Mouse (Mus musculus): ENCODE data around the gene Cyp2c23. TPM values are rescaled to one million over a fixed set of nuclear protein-coding genes. Genes with fewer than 3 reads are reported as not detected.

Cyp2c23 gene
- polyA plus RNA-seq, 1 experiment: 48.7 TPM

DNA sequence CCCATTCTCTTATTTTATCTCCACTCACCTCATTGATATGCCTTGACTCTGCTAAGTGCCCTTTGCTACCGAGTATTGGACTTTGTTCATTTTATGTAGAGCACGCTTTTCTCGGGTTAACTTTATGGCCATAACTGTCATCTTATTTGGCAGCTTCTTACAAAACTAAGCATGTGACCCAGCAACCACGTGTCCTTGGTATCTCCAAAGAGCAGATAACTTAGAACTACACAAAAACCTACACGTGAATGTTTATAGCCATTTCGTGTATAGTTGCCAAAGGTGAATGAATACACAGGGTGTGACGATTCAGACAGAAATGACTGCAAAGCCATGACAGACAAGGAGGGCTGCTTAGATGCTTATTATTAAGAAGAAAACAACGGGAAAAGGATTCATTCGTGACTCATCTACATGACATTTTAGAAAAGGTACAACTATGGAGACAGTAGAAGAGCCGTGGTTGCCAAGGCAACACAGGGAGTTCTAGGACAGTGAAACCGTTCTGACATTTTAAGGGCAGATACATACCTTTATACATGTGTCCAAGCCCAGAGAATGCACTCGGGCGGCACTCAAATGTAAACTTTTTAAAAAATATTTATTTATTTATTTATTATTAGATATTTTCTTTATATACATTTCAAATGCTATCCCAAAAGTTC, 4.0 kb downstream of the Cyp2c23 start:
- DNase-seq: peak; percentile 72
- H3K27ac ChIP-seq (ENCODE audit: insufficient read depth, low read depth, low read length): peak overlapping the region; percentile 45; the same call in 1 of the 2 replicates
- no peaks in the 10 kb centered on the region for H3K36me3 ChIP-seq (ENCODE audit: control insufficient read depth, insufficient read depth, low read length)
- H3K4me1 ChIP-seq (ENCODE audit: control insufficient read depth, insufficient read depth, low read length): peaks cover 25% of the 10 kb centered on the region
- TF ChIP-seq CTCF (conservative IDR thresholded peaks at IDR 0.05; ENCODE audit: insufficient read depth, insufficient read length, low read depth, low read length): no peak
- TF ChIP-seq POLR2A (IDR thresholded peaks at IDR 0.05; ENCODE audit: low read depth, low read length): no peak
- WGBS: 63% methylated on average over 13 of the region's 13 CpGs
- no peak overlapping the region for H3K4me3 ChIP-seq (ENCODE audit: insufficient read depth, low read depth, low read length)
- no peaks in the 10 kb centered on the region for H3K27me3 ChIP-seq (replicated peaks; ENCODE audit: control insufficient read depth, insufficient read depth, low read length)

- Histone ChIP-seq H3K27me3 (replicated peaks; ENCODE audit: control insufficient read depth, insufficient read depth, low read length) (no peaks in the 10 kb centered on the region), H3K27ac (ENCODE audit: insufficient read depth, low read depth, low read length) (no peak overlapping the region), H3K36me3 (ENCODE audit: control insufficient read depth, insufficient read depth, low read length) (no peaks in the 10 kb centered on the region), H3K4me3 (ENCODE audit: insufficient read depth, low read depth, low read length) (no peak overlapping the region), H3K4me1 (ENCODE audit: control insufficient read depth, insufficient read depth, low read length) (peaks cover 25% of the 10 kb centered on the region)
- DNase-seq: no peak
- TF ChIP-seq CTCF (conservative IDR thresholded peaks at IDR 0.05; ENCODE audit: insufficient read depth, insufficient read length, low read depth, low read length) (no peak), POLR2A (IDR thresholded peaks at IDR 0.05; ENCODE audit: low read depth, low read length) (no peak)
- whole genome bisulfite sequencing: 66% methylated on average over 5 of the region's 5 CpGs
Measured at GRCm38 (mm10) chr19:44023066-44023465, 5.9 kb downstream of the Cyp2c23 start.

GRCm38 (mm10) chr19:44021502-44021901, 7.5 kb downstream of the Cyp2c23 start:
- WGBS: 59% methylated on average over 4 of the region's 4 CpGs
- DNase-seq: peak; percentile 94

GRCm38 (mm10) chr19:44019739-44020138, 9.3 kb downstream of the Cyp2c23 start:
- Histone ChIP-seq H3K36me3 (ENCODE audit: control insufficient read depth, insufficient read depth, low read length) (no peaks in the 10 kb centered on the region), H3K27ac (ENCODE audit: insufficient read depth, low read depth, low read length) (no peak overlapping the region), H3K27me3 (replicated peaks; ENCODE audit: control insufficient read depth, insufficient read depth, low read length) (no peaks in the 10 kb centered on the region), H3K4me1 (ENCODE audit: control insufficient read depth, insufficient read depth, low read length) (peaks cover 12% of the 10 kb centered on the region; the same call in 1 of the 2 replicates), H3K4me3 (ENCODE audit: insufficient read depth, low read depth, low read length) (no peak overlapping the region)
- TF ChIP-seq POLR2A (IDR thresholded peaks at IDR 0.05; ENCODE audit: low read depth, low read length): no peak
- no peak for TF ChIP-seq CTCF (conservative IDR thresholded peaks at IDR 0.05; ENCODE audit: insufficient read depth, insufficient read length, low read depth, low read length)
- 69% methylated on average over 7 of the region's 7 CpGs for WGBS
- no peak for DNase-seq

More at GRCm38 (mm10) chr19:44021502-44021901, 7.5 kb downstream of the Cyp2c23 start:
- Histone ChIP-seq H3K4me3 (ENCODE audit: insufficient read depth, low read depth, low read length) (no peak overlapping the region), H3K27me3 (replicated peaks; ENCODE audit: control insufficient read depth, insufficient read depth, low read length) (no peaks in the 10 kb centered on the region), H3K4me1 (ENCODE audit: control insufficient read depth, insufficient read depth, low read length) (peaks cover 19% of the 10 kb centered on the region), H3K36me3 (ENCODE audit: control insufficient read depth, insufficient read depth, low read length) (no peaks in the 10 kb centered on the region), H3K27ac (ENCODE audit: insufficient read depth, low read depth, low read length) (peak overlapping the region; percentile 67; the same call in 1 of the 2 replicates)
- TF ChIP-seq CTCF (conservative IDR thresholded peaks at IDR 0.05; ENCODE audit: insufficient read depth, insufficient read length, low read depth, low read length): no peak
- TF ChIP-seq POLR2A (IDR thresholded peaks at IDR 0.05; ENCODE audit: low read depth, low read length): no peak

DNA sequence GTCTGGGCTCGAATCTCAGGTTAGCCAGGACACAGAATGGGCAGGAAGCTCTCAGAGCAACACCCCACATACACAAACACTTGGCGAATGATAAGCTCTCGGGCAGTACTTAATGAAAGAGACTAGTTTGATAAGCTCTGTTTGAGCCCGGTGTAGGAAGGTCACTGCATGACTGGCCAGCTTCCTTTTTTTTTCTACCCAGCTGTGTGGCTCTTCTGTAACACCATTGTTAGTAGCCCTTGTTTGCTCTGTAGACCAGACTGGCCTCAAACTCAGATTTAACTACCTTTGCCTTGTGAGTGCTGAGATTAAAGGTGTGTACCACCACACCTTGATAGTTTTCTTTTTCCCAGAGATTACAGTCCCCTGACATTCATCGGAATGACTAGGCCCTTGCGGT, 15.1 kb downstream of the Cyp2c23 start:
- no peak overlapping the region for H3K27ac ChIP-seq (ENCODE audit: insufficient read depth, low read depth, low read length)
- H3K27me3 ChIP-seq (replicated peaks; ENCODE audit: control insufficient read depth, insufficient read depth, low read length): no peaks in the 10 kb centered on the region
- no peaks in the 10 kb centered on the region for H3K36me3 ChIP-seq (ENCODE audit: control insufficient read depth, insufficient read depth, low read length)
- no peaks in the 10 kb centered on the region for H3K4me1 ChIP-seq (ENCODE audit: control insufficient read depth, insufficient read depth, low read length)
- WGBS: 74% methylated on average over 6 of the region's 6 CpGs
- no peak overlapping the region for H3K4me3 ChIP-seq (ENCODE audit: insufficient read depth, low read depth, low read length)
- no peak for DNase-seq
- TF ChIP-seq CTCF (conservative IDR thresholded peaks at IDR 0.05; ENCODE audit: insufficient read depth, insufficient read length, low read depth, low read length) (no peak), POLR2A (IDR thresholded peaks at IDR 0.05; ENCODE audit: low read depth, low read length) (no peak)

DNA sequence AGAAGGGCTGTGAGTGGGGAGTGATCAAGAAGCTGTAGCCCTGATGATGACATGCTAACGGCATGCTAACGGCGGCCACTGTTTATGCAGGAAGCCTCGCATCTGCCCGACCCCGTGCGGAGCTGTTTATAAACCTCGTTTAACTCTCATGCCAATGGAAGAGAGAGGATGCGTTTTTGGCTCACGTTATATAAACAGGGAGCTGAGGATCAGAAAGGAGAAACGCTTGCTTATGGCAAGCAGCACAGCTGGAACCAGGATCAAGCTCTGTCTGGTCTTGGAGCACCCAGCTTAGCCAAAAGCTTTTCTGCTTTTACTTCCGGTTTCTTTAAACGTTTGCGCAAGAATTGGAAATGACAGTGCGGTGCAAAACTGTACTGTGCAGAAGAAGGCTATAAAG, 20.2 kb downstream of the Cyp2c23 start:
- no peak overlapping the region for H3K4me3 ChIP-seq (ENCODE audit: insufficient read depth, low read depth, low read length)
- no peak overlapping the region for H3K27ac ChIP-seq (ENCODE audit: insufficient read depth, low read depth, low read length)
- WGBS: 74% methylated on average over 15 of the region's 15 CpGs
- no peaks in the 10 kb centered on the region for H3K27me3 ChIP-seq (replicated peaks; ENCODE audit: control insufficient read depth, insufficient read depth, low read length)
- H3K4me1 ChIP-seq (ENCODE audit: control insufficient read depth, insufficient read depth, low read length): no peaks in the 10 kb centered on the region
- TF ChIP-seq CTCF (conservative IDR thresholded peaks at IDR 0.05; ENCODE audit: insufficient read depth, insufficient read length, low read depth, low read length) (no peak), POLR2A (IDR thresholded peaks at IDR 0.05; ENCODE audit: low read depth, low read length) (no peak)
- no peaks in the 10 kb centered on the region for H3K36me3 ChIP-seq (ENCODE audit: control insufficient read depth, insufficient read depth, low read length)
- DNase-seq: no peak

DNA sequence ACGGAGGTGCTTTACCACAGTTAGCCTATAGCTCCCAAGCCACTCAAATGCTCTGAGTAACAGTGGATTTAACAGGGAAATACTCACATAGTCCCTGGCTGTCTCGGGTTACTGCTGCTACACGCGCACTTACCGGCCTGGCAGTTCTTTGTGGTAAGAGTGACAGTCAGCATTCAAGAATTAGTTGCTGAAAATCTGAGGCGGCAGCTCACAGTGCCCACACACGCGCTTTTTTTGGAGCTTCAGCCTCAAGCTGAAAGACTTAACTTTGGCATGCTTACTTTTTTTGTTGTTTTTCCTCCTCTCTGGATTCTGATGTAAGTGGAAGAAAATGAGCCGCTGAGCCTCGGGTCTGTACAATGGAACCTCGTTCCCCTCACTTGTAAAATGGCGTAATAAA, 21.8 kb downstream of the Cyp2c23 start:
- no peaks in the 10 kb centered on the region for H3K36me3 ChIP-seq (ENCODE audit: control insufficient read depth, insufficient read depth, low read length)
- H3K27me3 ChIP-seq (replicated peaks; ENCODE audit: control insufficient read depth, insufficient read depth, low read length): no peaks in the 10 kb centered on the region
- 71% methylated on average over 12 of the region's 12 CpGs for WGBS
- H3K4me1 ChIP-seq (ENCODE audit: control insufficient read depth, insufficient read depth, low read length): no peaks in the 10 kb centered on the region
- no peak overlapping the region for H3K27ac ChIP-seq (ENCODE audit: insufficient read depth, low read depth, low read length)
- DNase-seq: no peak
- TF ChIP-seq POLR2A (IDR thresholded peaks at IDR 0.05; ENCODE audit: low read depth, low read length) (no peak), CTCF (conservative IDR thresholded peaks at IDR 0.05; ENCODE audit: insufficient read depth, insufficient read length, low read depth, low read length) (no peak)
- no peak overlapping the region for H3K4me3 ChIP-seq (ENCODE audit: insufficient read depth, low read depth, low read length)
